Mouse (Mus musculus) midbrain, embryonic 14.5 days (tissue): ENCODE data around the gene BC048562. TPM values are rescaled to one million over a fixed set of nuclear protein-coding genes. Genes with fewer than 3 reads are reported as not detected.

Source experiments
- ATAC-seq: fragments of 200-750 bp; cut with Nextera tagmentation; 2 replicates; pipeline ENCODE4 v1.8.0; 2017; ENCODE audit warnings: moderate number of reproducible peaks, moderate library complexity; ENCODE audit not compliant: low FRiP score, low TSS enrichment
- DNase-seq: peaks from one replicate; pipeline ENCODE4 v3.0.0-alpha.2; 2015
- H3K27ac ChIP-seq: fragments of 300-500 bp; sonication (generic); replicated peaks from 2 replicates; pipeline ENCODE4 v1.5.1; 2014; ENCODE audit warnings: mild to moderate bottlenecking, low read depth, low read length, moderate library complexity
- H3K27me3 ChIP-seq: fragments of 300-500 bp; sonication (generic); 2 replicates; pipeline ENCODE4 v1.6.1; 2014; ENCODE audit warnings: low read length, control low read depth, mixed read lengths; ENCODE audit not compliant: control insufficient read depth, insufficient read depth
- H3K36me3 ChIP-seq: fragments of 300-500 bp; sonication (generic); 2 replicates; pipeline ENCODE4 v1.6.1; 2014; ENCODE audit warnings: low read length, control low read depth; ENCODE audit not compliant: control insufficient read depth, insufficient read depth
- H3K4me1 ChIP-seq: fragments of 300-500 bp; sonication (generic); 2 replicates; pipeline ENCODE4 v1.6.1; 2014; ENCODE audit warnings: mild to moderate bottlenecking, antibody characterized with exemption, low read length, control low read depth; ENCODE audit not compliant: control insufficient read depth, insufficient read depth
- H3K4me2 ChIP-seq: fragments of 300-500 bp; sonication (generic); 2 replicates; pipeline ENCODE4 v1.6.1; 2014; ENCODE audit warnings: mild to moderate bottlenecking, low read length, moderate library complexity
- H3K4me3 ChIP-seq: fragments of 300-500 bp; sonication (generic); replicated peaks from 2 replicates; pipeline ENCODE4 v1.5.1; 2014; ENCODE audit warnings: low read depth, low read length
- H3K9ac ChIP-seq: fragments of 300-500 bp; sonication (generic); replicated peaks from 2 replicates; pipeline ENCODE4 v1.6.1; 2014; ENCODE audit warnings: mild to moderate bottlenecking, low read length, moderate library complexity
- H3K9me3 ChIP-seq: fragments of 300-500 bp; sonication (generic); 2 replicates; pipeline ENCODE4 v1.6.1; 2016; ENCODE audit warnings: low read length, control low read depth, mixed read lengths; ENCODE audit not compliant: control insufficient read depth
- WGBS: fragments of 180-500 bp; shearing (Covaris S2); extraction: QIAGEN DNeasy Blood & Tissue Kit; methylation state at CpG from one replicate; pipeline ENCODE4 v1.1.7; 2014; 5-methylcytosine and 5-hydroxymethylcytosine counted together
- polyA plus RNA-seq: library from polyadenylated mRNA; unstranded; fragments of >200 nt; fragmentation: Nextera tagmentation; extraction: Ambion mirVana; gene quantifications from 2 replicates; pipeline ENCODE4 v1.2.1, GENCODE M21; 2014

BC048562 gene
- polyA plus RNA-seq, 1 experiment from 2014 or later: not detected

DNA sequence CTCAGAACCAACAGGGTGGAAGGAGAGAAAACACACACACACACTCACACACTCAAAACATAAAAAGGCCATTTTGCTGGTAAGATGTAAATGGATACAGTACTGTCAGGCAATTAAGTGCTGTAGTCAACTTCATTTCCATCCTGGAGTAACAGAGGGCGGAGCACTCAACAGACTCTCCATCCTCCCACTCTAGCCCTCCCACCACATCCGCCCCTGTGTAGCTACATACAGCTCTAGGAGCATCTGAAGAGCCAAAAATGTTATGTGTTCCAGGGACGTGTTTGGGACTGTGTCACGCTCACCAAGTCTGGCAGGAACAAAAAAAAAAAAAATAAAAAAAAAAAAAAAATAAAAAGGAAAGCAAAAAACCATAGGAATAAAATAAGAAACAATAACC lies 33.2 kb upstream of the BC048562 start:
- ATAC-seq (no peak), DNase-seq (no peak)
- Histone ChIP-seq H3K27ac (no peak overlapping the region), H3K27me3 (no peaks in the 10 kb centered on the region), H3K36me3 (no peaks in the 10 kb centered on the region), H3K4me2 (no peak overlapping the region), H3K9ac (no peak overlapping the region), H3K4me1 (0 out of 2 replicates have a peak, but pooled peaks cover 6% of the 10 kb centered on the region), H3K4me3 (no peak overlapping the region), H3K9me3 (no peaks in the 10 kb centered on the region)
- 85% methylated on average over 4 of the region's 4 CpGs for WGBS

DNA sequence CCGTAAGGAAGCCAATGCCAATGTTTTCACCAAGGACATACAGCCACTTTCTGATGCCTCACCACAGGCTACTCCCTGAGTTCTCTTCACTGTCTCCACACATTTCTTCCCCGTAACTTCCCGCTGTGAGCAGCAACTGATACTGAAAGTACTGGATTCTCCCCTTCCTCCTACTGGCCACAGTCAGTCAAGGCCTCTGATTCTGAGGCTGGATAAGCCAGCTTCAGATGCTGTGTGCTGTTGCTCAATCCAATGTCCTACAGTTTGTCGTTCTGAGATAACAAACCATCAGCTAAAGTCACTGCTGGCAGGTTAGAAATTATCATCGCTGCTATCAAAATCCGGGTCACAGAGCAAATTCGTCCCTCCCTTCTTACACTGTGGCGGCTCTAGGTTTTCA lies 31.8 kb upstream of the BC048562 start:
- no peak for DNase-seq
- WGBS: 81% methylated on average over 8 of the region's 8 CpGs
- no peak for ATAC-seq
- Histone ChIP-seq H3K27me3 (no peaks in the 10 kb centered on the region), H3K9me3 (no peaks in the 10 kb centered on the region), H3K4me3 (no peak overlapping the region), H3K36me3 (no peaks in the 10 kb centered on the region), H3K4me2 (no peak overlapping the region), H3K4me1 (0 out of 2 replicates have a peak, but pooled peaks cover 6% of the 10 kb centered on the region), H3K27ac (no peak overlapping the region), H3K9ac (no peak overlapping the region)

DNA sequence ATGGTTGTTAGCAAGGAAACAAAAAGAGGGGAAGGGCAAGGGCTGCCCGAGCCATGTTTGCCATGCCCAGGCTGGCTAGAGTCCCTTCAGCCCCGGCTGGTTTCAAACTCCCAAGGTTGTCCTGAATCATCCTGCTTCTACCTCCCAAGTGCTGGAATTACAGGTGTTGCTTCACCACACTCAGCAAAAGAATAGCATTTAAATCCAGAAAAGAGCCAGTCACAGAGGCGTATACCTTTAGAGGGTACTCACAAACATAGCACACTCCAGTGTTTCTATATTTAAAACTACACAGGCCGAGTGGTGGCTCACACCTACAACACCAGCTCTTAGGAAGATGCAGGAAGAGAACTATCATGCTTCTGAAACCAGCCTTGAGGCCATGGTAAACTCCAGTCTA lies 26.7 kb upstream of the BC048562 start:
- no peaks in the 10 kb centered on the region for H3K9me3 ChIP-seq
- no peaks in the 10 kb centered on the region for H3K4me1 ChIP-seq
- H3K36me3 ChIP-seq: no peaks in the 10 kb centered on the region
- 92% methylated on average over 4 of the region's 4 CpGs for whole genome bisulfite sequencing
- H3K27ac ChIP-seq: no peak overlapping the region
- no peak overlapping the region for H3K9ac ChIP-seq
- no peak overlapping the region for H3K4me2 ChIP-seq
- no peak for DNase-seq
- no peak overlapping the region for H3K4me3 ChIP-seq
- no peak for ATAC-seq
- no peaks in the 10 kb centered on the region for H3K27me3 ChIP-seq

DNA sequence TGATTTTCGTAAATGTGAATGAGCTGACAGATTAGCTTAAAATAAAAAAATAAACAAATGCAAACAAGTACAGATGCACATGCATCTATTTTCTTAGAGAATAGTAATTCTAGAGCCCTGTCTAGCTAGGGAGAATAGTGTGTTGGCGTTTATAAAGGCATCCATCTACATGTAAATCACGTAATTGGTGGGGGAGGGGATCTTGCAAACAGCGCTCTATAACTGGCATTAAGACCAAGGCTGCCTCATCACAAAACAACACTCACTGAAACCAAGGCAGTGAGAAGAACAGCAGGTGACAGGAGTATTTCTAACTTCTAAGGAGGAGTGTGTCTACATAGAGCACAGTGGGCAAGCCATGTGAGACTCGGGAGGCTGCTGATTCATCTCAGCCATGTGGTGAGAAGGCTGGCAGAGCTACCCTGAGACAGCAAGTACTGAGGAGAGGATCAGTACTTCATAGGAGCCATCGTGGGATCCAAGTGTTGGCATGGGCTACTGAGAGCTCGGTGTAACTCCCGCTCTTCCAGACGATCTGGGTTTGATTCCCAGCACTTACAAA lies 24.8 kb upstream of the BC048562 start:
- Histone ChIP-seq H3K4me1 (no peaks in the 10 kb centered on the region), H3K4me2 (no peak overlapping the region), H3K9me3 (no peaks in the 10 kb centered on the region), H3K27ac (no peak overlapping the region), H3K27me3 (no peaks in the 10 kb centered on the region), H3K9ac (no peak overlapping the region), H3K4me3 (no peak overlapping the region), H3K36me3 (no peaks in the 10 kb centered on the region)
- ATAC-seq: no peak
- peak; percentile 24 for DNase-seq
- WGBS: 83% methylated on average over 9 of the region's 9 CpGs

DNA sequence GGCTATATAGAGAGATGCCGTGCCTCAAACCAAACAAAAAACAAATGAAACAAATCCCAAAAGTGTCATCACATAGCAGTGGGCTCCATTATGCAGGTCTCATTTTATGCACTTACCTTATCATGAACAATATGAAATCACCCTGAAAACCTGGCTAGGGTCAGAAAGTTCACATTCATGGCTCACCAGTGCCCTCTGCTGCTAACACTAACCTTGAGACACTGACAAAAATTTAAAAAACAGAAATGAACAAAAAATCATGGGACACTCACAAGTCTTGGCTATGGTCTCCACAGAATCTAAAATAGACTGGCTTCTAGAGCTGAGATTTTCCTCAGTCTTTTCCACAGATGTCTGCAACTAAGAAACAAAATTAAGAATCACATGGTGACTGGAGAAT lies 24.1 kb upstream of the BC048562 start:
- DNase-seq: peak; percentile 38
- no peaks in the 10 kb centered on the region for H3K27me3 ChIP-seq
- H3K36me3 ChIP-seq: no peaks in the 10 kb centered on the region
- WGBS: 88% methylated on average over 1 of the region's 1 CpGs
- no peak overlapping the region for H3K27ac ChIP-seq
- no peak overlapping the region for H3K9ac ChIP-seq
- ATAC-seq: no peak
- no peak overlapping the region for H3K4me3 ChIP-seq
- H3K4me1 ChIP-seq: no peaks in the 10 kb centered on the region
- H3K9me3 ChIP-seq: no peaks in the 10 kb centered on the region
- H3K4me2 ChIP-seq: no peak overlapping the region

DNA sequence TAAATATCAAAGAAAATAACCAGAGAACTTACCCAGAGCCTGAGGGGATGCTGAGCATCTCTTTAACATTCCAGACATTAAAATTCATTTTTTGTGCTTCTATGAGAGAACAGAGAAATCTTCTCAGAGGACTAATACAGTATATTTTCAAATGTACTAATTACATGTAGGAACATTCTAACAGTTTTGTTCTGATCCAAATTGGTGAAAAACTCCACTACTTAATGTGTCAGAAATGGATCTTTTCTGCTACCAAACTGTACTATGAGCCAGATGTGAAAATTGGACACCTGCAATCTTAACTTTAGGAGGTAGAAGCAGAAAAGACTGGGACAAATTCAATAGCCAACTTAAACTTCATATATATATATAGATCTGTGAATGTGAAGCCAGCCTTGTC lies 7.9 kb upstream of the BC048562 start, which contains the start of gene Ccdc36:
Gene Ccdc36, minus strand, starts transcription at position 101 of the 400 bp plus-strand sequence.
- Histone ChIP-seq H3K4me1 (no peaks in the 10 kb centered on the region), H3K27me3 (no peaks in the 10 kb centered on the region), H3K4me3 (no peak within 1 kb of the TSS), H3K9ac (no peak within 1 kb of the TSS), H3K9me3 (no peaks in the 10 kb centered on the region), H3K36me3 (no peaks in the 10 kb centered on the region), H3K27ac (no peak within 1 kb of the TSS), H3K4me2 (no peak within 1 kb of the TSS)
- ATAC-seq (no peak), DNase-seq (no peak)

DNA sequence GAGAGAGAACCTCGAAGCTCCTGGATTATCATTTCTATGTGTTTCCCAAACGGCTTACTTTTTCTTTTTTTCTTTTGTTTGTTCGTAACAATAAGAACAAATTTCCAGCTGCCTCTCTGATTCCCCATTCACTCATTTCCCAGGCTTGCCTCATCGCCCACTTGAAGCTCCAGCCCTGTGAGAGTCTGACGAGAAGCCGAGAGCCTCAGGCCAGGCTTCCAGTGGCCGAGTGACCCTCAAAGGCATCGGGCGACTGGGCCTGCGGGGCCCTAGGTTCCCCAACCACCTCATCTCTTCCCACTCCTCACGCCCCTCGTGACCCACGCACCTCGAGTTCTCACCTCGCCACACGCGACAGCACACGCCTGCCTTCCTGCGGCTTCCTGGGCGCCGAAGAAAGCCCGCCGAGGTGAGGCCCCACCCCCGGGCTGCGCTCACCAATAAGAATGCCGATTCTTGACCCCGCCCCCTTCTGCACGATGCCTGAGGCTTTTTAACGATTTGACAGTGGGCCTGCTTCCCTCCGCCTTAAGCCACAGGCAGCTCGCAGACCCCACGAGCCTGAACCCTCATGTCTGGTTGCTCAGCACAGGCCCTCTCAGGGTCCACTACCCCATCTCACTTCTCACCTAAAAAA lies 4.7 kb upstream of the BC048562 start:
- Histone ChIP-seq H3K9me3 (no peaks in the 10 kb centered on the region), H3K9ac (no peak overlapping the region; the same call in 1 of the 2 replicates), H3K27me3 (no peaks in the 10 kb centered on the region), H3K4me1 (no peaks in the 10 kb centered on the region), H3K4me2 (peak overlapping the region; percentile 46), H3K36me3 (no peaks in the 10 kb centered on the region), H3K27ac (no peak overlapping the region), H3K4me3 (peak overlapping the region; percentile 20; the same call in 1 of the 2 replicates)
- 49% methylated on average over 32 of the region's 32 CpGs for WGBS
- ATAC-seq: peak; percentile 24; the same call in 1 of the 2 replicates
- peak; percentile 72 for DNase-seq

DNA sequence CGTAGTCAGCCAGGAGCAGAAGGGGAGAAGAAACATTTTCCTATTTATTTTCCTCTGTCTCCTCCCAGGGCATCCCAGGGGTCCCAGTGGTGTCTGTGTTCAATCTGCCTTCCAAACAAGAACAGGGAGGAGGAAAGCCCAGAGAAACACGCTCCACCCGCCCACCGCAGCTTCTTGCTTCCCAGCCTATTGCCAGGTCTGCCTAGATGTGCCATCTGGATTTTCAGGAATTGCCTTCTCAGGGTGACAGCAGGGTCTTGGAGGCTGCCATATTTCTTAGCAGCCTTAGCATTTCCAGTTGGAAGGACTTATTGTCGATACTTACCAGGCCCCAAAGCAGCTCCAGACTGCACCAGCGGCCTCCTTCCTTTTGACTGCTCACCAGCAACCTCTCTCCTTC lies 2.9 kb downstream of the BC048562 start:
- H3K27ac ChIP-seq: no peak overlapping the region
- H3K9me3 ChIP-seq: no peaks in the 10 kb centered on the region
- no peak overlapping the region for H3K4me3 ChIP-seq
- no peaks in the 10 kb centered on the region for H3K36me3 ChIP-seq
- H3K4me1 ChIP-seq: no peaks in the 10 kb centered on the region
- DNase-seq: no peak
- WGBS: 68% methylated on average over 6 of the region's 6 CpGs
- no peak overlapping the region for H3K4me2 ChIP-seq
- no peak for ATAC-seq
- no peaks in the 10 kb centered on the region for H3K27me3 ChIP-seq
- no peak overlapping the region for H3K9ac ChIP-seq

DNA sequence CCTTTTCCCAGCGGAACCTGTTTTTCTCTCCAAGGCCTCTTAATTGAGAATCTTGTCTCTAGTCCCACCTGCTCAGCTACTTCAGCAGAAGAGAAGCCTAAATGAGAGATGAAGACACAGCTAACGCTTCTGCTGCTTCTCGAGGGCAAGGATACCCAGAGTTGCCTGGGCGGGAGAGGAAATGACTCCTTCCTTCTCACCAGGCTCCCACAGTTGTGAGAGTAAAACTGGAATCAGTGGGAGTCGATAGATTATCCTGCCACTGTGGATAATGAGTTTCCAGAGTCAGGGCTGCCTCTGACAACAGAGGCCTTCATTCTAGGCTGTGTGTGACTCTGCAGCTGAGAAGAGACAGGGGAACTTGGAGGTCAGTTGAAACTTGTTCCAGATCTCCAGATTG lies 4.2 kb downstream of the BC048562 start:
- DNase-seq: no peak
- Histone ChIP-seq H3K9ac (no peak overlapping the region), H3K27me3 (no peaks in the 10 kb centered on the region), H3K27ac (no peak overlapping the region; the same call in 1 of the 2 replicates), H3K4me1 (no peaks in the 10 kb centered on the region), H3K9me3 (no peaks in the 10 kb centered on the region), H3K4me2 (no peak overlapping the region), H3K4me3 (no peak overlapping the region), H3K36me3 (no peaks in the 10 kb centered on the region)
- no peak for ATAC-seq
- 69% methylated on average over 5 of the region's 5 CpGs for WGBS
